Mouse (Mus musculus) hematopoietic stem cell, adult 5-6 weeks (primary cell): Measurements from ENCODE around the gene Gm45808. TPM values are rescaled to one million over a fixed set of nuclear protein-coding genes. Genes with fewer than 3 reads are reported as not detected.
A peak's percentile ranks its signal among the peaks of the same experiment; 100 is the strongest.
"Not testable (repeated sequence)": the region's sequence is repeated elsewhere in the genome, so short reads cannot be mapped to it uniquely, and the experiment has no call there.

Experiments
- ATAC-seq, 2 experiments: fragments of 125-278 bp in 1 of 2; replicated peaks in 1 of 2; 2 replicates each; pipeline ENCODE4 v1.8.0; 2016 to 2017; ENCODE audit warnings: inconsistent platforms in 2 of 2, mild to moderate bottlenecking in 2 of 2, moderate number of reproducible peaks in 2 of 2, low read depth in 1 of 2, moderate TSS enrichment in 1 of 2; ENCODE audit not compliant: low FRiP score in 2 of 2, poor library complexity in 2 of 2, severe bottlenecking in 2 of 2, insufficient read depth in 1 of 2, low TSS enrichment in 1 of 2
- total RNA-seq: library from RNA; stranded (forward); fragments of 172-1452, 232-1000 nt; gene quantifications from 2 replicates; pipeline ENCODE4 v1.2.3, GENCODE M21; 2017

Gene Gm45808
- total RNA-seq, 1 experiment from 2014 or later: not detected

DNA sequence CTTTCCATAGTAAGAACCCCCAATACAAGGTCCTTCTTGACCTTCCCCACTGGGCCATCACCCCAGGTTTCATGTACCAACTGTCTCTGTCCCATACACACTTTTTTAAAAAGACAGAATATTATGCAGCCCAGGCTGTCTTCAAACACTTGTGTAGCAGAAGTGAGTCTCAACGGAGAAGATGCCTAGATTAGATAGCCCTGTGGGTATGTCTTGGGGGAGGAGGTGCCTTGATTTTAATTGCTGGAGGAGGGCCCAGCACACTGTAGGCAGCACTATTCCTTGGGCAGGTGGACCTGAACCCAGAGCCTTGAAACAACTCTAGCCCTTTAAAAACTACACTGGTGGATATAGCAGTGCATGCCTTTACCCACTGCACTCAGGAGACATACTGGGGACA is 4.4 kb downstream of the Gm45808 start:
- no peak for ATAC-seq

- peak; percentile 56 to 72; a peak in 2 of 4 replicates for ATAC-seq
Observed at GRCm38 (mm10) chr7:45481374-45481927, 5.2 kb downstream of the Gm45808 start, which contains the start of gene Tulp2. TSS of gene Tulp2 (plus strand) at chr7:45481877.

GRCm38 (mm10) chr7:45480310-45480709 is 6.3 kb downstream of the Gm45808 start:
- ATAC-seq: not testable (repeated sequence)

GRCm38 (mm10) chr7:45478774-45479173 is 7.8 kb downstream of the Gm45808 start:
- ATAC-seq: no peak

GRCm38 (mm10) chr7:45477003-45477402 is 9.6 kb downstream of the Gm45808 start:
- peak in 1 of 2 experiments; percentile 68; a peak in 1 of 4 replicates for ATAC-seq

DNA sequence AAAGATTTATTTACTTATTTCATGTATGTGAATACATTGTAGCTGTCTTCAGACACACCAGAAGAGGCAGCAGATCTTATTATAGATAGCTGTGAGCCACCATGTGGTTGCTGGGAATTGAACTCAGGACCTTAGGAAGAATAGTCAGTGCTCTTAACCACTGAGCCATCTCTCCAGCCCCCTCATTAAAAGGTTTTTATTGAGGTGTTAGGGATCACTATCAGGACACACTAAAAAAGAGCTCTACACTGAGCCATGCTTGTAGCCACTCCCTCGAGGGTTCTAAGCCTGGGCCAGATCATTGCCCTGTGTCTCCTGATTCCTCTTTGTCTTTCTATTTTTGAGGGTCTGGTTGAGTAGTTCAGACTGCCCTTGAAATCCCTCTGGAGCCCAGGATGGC is 10.2 kb downstream of the Gm45808 start:
- no peak for ATAC-seq

- no peak for ATAC-seq
Observed at GRCm38 (mm10) chr7:45475291-45475969, 11.2 kb downstream of the Gm45808 start.

GRCm38 (mm10) chr7:45470869-45471268 is 15.7 kb downstream of the Gm45808 start:
- peak; percentile 53 to 68; a peak in 3 of 4 replicates for ATAC-seq

DNA sequence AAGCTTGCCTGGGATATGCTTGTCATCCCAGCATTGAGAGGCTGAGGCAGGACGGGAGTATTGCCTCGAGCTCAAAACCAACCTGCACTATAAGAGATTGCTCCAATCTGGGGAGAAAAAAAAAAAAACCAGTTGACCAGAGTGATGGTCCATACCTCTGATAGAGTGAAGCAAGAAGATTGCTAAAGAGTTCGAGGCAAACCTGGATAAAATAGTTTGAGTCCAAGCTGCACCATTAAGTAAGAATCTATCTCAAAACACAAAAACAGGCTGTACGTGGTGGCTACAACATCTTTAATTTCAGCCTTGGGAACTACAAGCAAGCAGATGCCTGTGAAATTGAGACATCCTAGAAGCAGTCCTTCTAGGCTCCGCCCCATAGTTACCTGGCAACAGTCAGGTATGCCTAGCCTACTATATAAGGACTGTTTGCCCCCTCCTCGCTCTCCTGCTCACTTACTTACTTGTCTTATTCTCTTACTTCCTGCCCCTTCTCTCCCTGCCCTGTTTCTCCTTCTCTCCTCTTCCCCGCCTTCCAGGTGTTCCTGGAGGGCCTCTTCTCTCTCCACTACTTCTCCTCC is 19.4 kb downstream of the Gm45808 start:
- 0 out of 4 replicates have a peak, but pooled peaks of 1 of the 2 experiments have one; percentile 3 for ATAC-seq

GRCm38 (mm10) chr7:45466283-45467089 is 20.1 kb downstream of the Gm45808 start, which contains the start of gene Bax:
TSS of gene Bax (minus strand) at chr7:45466898.
- ATAC-seq: peak; percentile 70 to 79

GRCm38 (mm10) chr7:45465549-45465948 is 21.1 kb downstream of the Gm45808 start:
- no peak for ATAC-seq

DNA sequence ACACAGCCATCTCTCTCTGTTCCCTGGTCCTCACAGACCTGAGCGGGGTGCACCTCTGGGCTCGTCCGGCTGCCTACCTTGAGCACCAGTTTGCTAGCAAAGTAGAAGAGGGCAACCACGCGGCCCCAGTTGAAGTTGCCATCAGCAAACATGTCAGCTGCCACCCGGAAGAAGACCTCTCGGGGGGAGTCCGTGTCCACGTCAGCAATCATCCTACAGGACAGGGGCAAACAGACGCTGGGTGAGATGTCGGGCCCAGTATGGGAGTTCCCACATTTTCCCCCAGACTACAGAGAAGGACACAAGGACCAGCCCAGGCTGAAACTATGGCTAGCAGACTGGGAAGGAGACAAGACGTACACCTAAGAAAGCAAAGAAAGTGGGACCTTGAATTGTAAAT is 21.5 kb downstream of the Gm45808 start:
- no peak for ATAC-seq

GRCm38 (mm10) chr7:45463987-45464778 is 22.4 kb downstream of the Gm45808 start:
- no peak for ATAC-seq

DNA sequence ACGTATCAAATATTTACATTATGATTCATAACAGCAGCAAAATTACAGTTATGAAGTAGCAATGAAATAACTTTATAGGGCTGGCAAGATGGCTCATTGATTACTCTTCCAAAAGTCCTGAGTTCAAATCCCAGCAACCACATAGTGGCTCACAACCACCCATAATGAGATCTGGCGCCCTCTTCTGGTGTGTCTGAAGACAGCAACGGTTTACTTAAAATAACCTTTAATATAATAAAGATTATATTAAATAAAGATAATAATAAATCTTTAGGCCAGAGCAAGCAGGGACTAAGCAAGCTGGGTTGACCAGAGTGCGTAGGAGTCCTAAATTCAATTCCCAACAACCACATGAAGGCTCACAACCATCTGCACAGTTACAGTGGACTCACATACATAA is 23.7 kb downstream of the Gm45808 start:
- ATAC-seq: not testable (repeated sequence)

- no peak for ATAC-seq
Observed at GRCm38 (mm10) chr7:45462325-45462724, 24.3 kb downstream of the Gm45808 start.

DNA sequence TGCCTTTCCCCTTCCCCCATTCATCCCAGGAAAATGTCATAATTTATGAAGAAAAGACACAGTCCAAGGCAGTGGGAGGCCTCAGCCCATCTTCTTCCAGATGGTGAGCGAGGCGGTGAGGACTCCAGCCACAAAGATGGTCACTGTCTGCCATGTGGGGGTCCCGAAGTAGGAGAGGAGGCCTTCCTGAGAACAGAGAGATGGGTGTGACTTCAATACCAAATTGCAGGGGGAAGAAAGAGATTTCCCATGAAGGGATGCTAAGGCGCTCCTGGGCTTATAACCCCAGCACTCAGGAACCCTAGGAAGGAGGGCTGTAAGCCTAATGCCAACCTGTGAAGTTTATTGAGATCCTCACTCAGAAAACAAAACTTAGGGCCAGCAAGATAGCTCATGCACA is 24.8 kb downstream of the Gm45808 start:
- no peak for ATAC-seq

DNA sequence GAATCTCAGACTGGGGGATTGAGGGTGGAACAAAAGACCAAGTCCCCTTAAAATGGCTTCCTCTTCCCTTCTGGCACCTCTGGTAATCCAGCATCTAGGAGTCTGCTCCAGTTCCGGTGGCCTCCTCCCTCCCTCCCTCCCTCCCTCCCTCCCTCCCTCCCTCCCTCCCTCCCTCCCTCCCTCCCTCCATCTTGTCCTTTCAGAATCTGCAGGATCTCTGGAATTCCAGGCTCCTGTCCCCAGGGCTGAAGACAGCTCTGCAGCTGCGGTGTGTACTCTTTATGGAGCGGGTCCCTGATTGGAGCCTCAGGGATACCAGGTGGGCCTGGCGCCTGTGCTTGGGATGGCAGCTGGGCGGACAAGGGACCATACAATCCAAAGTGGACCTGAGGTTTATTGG is 25.3 kb downstream of the Gm45808 start:
- ATAC-seq: no peak
